Mouse (Mus musculus) heart, postnatal 0 days (tissue): ENCODE data around the gene Gfi1b. TPM values are rescaled to one million over a fixed set of nuclear protein-coding genes. Genes with fewer than 3 reads are reported as not detected.

Experiments
- ATAC-seq: fragments of 200-750 bp; cut with Nextera tagmentation; 2 replicates; pipeline ENCODE4 v1.8.0; 2017; ENCODE audit warnings: low read depth, moderate number of reproducible peaks, moderate library complexity; ENCODE audit not compliant: insufficient read depth
- DNase-seq: peaks from one replicate; pipeline ENCODE4 v3.0.0-alpha.2; 2016; ENCODE audit warnings: low spot score
- H3K27ac ChIP-seq: fragments of 300-500 bp; sonication (generic); 2 replicates; pipeline ENCODE4 v1.5.1; 2014; ENCODE audit warnings: low read depth, mild to moderate bottlenecking
- H3K27me3 ChIP-seq: fragments of 300-500 bp; sonication (generic); 2 replicates; pipeline ENCODE4 v1.6.1; 2014; ENCODE audit warnings: low read length, mixed read lengths; ENCODE audit not compliant: control insufficient read depth, insufficient read depth
- H3K36me3 ChIP-seq: fragments of 300-500 bp; sonication (generic); replicated peaks from 2 replicates; pipeline ENCODE4 v1.6.1; 2014; ENCODE audit warnings: low read length, mixed read lengths; ENCODE audit not compliant: control insufficient read depth, insufficient read depth
- H3K4me1 ChIP-seq: fragments of 300-500 bp; sonication (generic); 2 replicates; pipeline ENCODE4 v1.6.1; 2014; ENCODE audit warnings: antibody characterized with exemption; ENCODE audit not compliant: control insufficient read depth, insufficient read depth
- H3K4me2 ChIP-seq: fragments of 300-500 bp; sonication (generic); 2 replicates; pipeline ENCODE4 v1.6.1; 2014; ENCODE audit warnings: low read depth, mild to moderate bottlenecking, low read length, moderate library complexity
- H3K4me3 ChIP-seq: fragments of 300-500 bp; sonication (generic); 2 replicates; pipeline ENCODE4 v1.5.1; 2014; ENCODE audit warnings: low read depth, low read length
- H3K9ac ChIP-seq: fragments of 300-500 bp; sonication (generic); replicated peaks from 2 replicates; pipeline ENCODE4 v1.6.1; 2014; ENCODE audit warnings: low read depth, low read length, mixed read lengths
- H3K9me3 ChIP-seq: fragments of 300-500 bp; sonication (generic); replicated peaks from 2 replicates; pipeline ENCODE4 v1.6.1; 2016; ENCODE audit warnings: low read length; ENCODE audit not compliant: control insufficient read depth
- CTCF ChIP-seq: IDR thresholded peaks from 2 replicates; pipeline ENCODE4 v1.5.1; 2016; ENCODE audit warnings: antibody characterized with exemption, control low read depth, low read depth
- EP300 ChIP-seq: IDR thresholded peaks from 2 replicates; pipeline ENCODE4 v1.6.1; 2016; ENCODE audit warnings: antibody characterized with exemption, low read depth
- WGBS: fragments of 180-500 bp; shearing (Covaris S2); extraction: QIAGEN DNeasy Blood & Tissue Kit; methylation state at CpG from one replicate; pipeline ENCODE4 v1.1.7; 2014; 5-methylcytosine and 5-hydroxymethylcytosine counted together
- polyA plus RNA-seq: library from polyadenylated mRNA; unstranded; fragments of >200 nt; fragmentation: Nextera tagmentation; extraction: Ambion mirVana; gene quantifications from 2 replicates; pipeline ENCODE4 v1.2.1, GENCODE M21; 2015
- total RNA-seq: library from RNA; depleted of rRNA; stranded (reverse); fragments of >200 nt; gene quantifications from 2 replicates; pipeline ENCODE4 v1.2.3, GENCODE M21; 2014; ENCODE audit warnings: low replicate concordance

Gfi1b gene
- total and polyA plus RNA-seq, 2 experiments from 2014 or later: 0.23 TPM; not detected in 1

DNA sequence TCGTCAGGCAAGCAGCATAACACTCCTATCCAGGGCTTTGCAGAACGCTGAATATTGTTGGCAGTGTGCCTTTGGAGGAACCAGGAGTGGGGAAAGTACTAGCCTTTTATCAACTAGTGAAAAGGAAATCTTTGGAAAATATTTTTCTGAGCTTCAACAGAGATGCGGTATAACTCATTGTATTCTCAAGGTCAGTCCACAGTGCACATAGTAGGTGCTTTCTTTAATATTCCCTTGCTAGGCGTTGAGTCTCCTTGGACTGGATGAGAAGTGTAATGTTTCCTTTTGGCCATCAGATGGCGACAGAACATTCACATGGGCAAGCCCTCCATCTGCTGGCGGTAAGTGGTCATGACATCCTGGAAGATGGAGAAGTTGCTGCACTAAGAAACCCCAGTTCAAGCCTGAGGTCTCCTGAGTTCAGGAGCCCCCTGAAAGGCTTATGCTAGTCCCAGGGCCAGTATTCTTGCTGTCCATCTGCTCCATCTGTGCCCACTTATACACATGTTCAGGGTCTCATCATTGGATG lies 36.7 kb downstream of the Gfi1b start:
- 15% methylated on average over 6 of the region's 6 CpGs for WGBS
- no peak overlapping the region for H3K4me3 ChIP-seq

DNA sequence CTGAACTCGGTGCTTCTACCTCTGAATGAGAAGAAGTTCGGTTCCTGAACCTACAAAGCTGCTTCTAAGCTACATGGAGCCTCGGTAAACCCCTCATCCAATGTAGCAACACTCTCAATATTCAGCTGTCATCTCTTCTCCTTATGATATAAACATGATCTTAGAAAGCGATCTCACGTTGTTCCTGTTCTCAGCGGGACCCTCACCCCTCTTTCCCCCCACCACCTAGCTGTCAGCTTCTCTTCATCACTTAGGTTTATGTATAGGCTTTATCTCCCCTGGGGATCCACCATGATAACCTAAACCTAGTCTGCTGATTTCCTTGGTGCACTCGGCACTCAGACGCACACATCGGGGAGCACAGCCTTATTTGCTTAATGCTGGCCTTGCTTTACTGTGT lies 38.1 kb downstream of the Gfi1b start, which contains the start of gene Gtf3c5:
Gene Gtf3c5, minus strand, starts transcription at position 101 of the 400 bp plus-strand sequence.
- peak within 1 kb of the TSS; percentile 86 for H3K27ac ChIP-seq
- H3K4me1 ChIP-seq: peaks cover 5% of the 10 kb centered on the region; the same call in 1 of the 2 replicates
- WGBS: 71% methylated on average over 9 of the region's 9 CpGs
- no peak for TF ChIP-seq CTCF
- TF ChIP-seq EP300: no peak
- DNase-seq: no peak
- H3K9ac ChIP-seq: peak within 1 kb of the TSS; percentile 64
- H3K27me3 ChIP-seq: no peaks in the 10 kb centered on the region
- H3K4me3 ChIP-seq: peak within 1 kb of the TSS; percentile 68
- H3K4me2 ChIP-seq: peak within 1 kb of the TSS; percentile 84
- peaks cover 2% of the 10 kb centered on the region for H3K36me3 ChIP-seq
- ATAC-seq: no peak
- no peaks in the 10 kb centered on the region for H3K9me3 ChIP-seq

More for the DNA sequence above, 36.7 kb downstream of the Gfi1b start:
- no peak for ATAC-seq
- no peaks in the 10 kb centered on the region for H3K36me3 ChIP-seq
- no peaks in the 10 kb centered on the region for H3K9me3 ChIP-seq
- no peak overlapping the region for H3K9ac ChIP-seq
- H3K4me2 ChIP-seq: no peak overlapping the region
- TF ChIP-seq CTCF (peak; percentile 100), EP300 (no peak)
- peak; percentile 75 for DNase-seq
- H3K27ac ChIP-seq: no peak overlapping the region
- peaks cover 5% of the 10 kb centered on the region; the same call in 1 of the 2 replicates for H3K4me1 ChIP-seq
- H3K27me3 ChIP-seq: no peaks in the 10 kb centered on the region

DNA sequence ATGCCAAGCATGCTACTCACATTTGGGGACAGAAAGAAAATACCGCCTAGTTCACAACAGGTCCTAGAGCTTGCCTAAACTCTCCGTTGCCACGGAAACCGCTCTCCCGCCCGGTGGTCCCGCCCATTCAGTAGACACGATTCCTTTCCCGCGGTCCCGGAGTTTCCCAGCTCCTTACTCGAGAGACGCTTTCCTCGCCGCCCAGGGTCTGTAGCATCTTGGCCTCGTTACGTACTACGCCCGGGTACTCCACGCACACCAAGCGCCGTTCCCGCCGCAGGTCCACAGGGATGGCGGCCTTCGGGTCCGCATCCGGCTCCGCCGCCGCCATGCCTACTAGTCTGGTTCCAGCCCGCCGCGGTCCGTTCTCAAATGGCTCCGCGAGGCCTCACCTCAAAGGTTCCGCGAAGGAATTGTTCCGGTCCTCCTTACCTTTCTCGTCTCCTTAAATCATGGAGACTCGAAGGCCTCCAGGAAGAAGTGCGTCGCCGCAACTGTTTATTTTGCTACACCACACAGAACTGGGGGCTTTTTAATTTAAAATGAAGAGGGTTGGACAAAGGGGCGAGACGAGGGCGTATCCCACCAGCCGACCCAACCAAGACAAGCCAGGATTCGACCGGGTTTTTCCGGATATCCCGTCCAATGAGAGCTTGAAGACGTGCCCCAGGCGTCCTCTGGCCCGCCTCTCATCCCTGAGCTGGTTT lies 39.0 kb downstream of the Gfi1b start:
- WGBS: under 1% methylated on average over 56 of the region's 56 CpGs
- no peak for TF ChIP-seq EP300
- TF ChIP-seq CTCF: no peak
- Histone ChIP-seq H3K4me1 (peaks cover 5% of the 10 kb centered on the region; the same call in 1 of the 2 replicates), H3K27me3 (no peaks in the 10 kb centered on the region), H3K4me3 (peak overlapping the region; percentile 68), H3K9ac (peak overlapping the region; percentile 64), H3K9me3 (no peaks in the 10 kb centered on the region), H3K27ac (peak overlapping the region; percentile 86), H3K36me3 (peaks cover 8% of the 10 kb centered on the region), H3K4me2 (peak overlapping the region; percentile 84)
- DNase-seq: peak; percentile 89
- ATAC-seq: peak; percentile 94

DNA sequence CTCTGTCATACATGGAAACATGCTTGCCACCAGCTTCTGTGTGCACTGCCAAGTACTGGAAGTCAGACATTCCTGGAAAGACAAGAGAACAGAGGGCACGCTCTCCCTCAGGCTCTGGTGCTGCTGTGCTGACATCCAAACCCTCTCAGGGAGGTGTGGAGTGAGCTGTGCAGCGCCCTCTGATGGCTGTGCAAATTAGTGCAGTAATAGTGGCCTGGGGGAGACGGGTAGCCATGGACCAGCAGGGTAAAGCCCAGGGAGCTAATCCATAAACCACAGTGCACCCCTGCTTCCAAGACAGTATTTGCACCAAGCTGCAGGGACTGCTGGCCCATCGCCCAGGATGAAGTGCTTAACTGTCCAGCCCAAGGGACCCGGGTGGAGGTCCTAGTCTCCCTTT lies 43.8 kb downstream of the Gfi1b start:
- ATAC-seq: no peak
- Histone ChIP-seq H3K4me2 (no peak overlapping the region), H3K4me3 (no peak overlapping the region), H3K36me3 (peaks cover 51% of the 10 kb centered on the region), H3K27ac (no peak overlapping the region), H3K27me3 (no peaks in the 10 kb centered on the region), H3K9ac (no peak overlapping the region), H3K9me3 (no peaks in the 10 kb centered on the region), H3K4me1 (peaks cover 5% of the 10 kb centered on the region; the same call in 1 of the 2 replicates)
- 60% methylated on average over 5 of the region's 5 CpGs for WGBS
- TF ChIP-seq CTCF: peak; percentile 27; the same call in 1 of the 2 replicates
- no peak for TF ChIP-seq EP300
- no peak for DNase-seq

DNA sequence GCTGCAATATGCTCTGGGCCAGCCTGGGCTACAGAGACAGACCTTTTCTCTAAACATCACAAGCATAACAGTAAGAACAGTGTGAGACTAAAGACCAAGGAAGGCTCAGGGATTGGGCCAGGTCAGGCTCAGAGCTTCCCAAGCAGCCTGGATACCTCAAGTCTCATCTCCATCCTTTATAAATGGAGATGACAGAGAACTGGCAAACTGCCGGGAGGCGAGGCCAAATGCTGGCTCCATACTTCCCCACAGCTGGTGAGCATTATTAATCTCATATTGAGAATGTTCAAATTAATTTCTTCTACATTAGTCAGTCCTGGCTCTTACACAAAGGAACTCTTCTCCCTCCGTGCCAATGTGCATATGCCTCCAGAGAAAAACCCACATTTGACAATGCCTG lies 45.0 kb downstream of the Gfi1b start:
- no peaks in the 10 kb centered on the region for H3K9me3 ChIP-seq
- H3K27me3 ChIP-seq: no peaks in the 10 kb centered on the region
- no peak for ATAC-seq
- no peak overlapping the region for H3K4me2 ChIP-seq
- peaks cover 63% of the 10 kb centered on the region for H3K36me3 ChIP-seq
- no peaks in the 10 kb centered on the region for H3K4me1 ChIP-seq
- H3K4me3 ChIP-seq: no peak overlapping the region
- TF ChIP-seq CTCF (no peak), EP300 (no peak)
- H3K27ac ChIP-seq: no peak overlapping the region
- no peak overlapping the region for H3K9ac ChIP-seq
- no peak for DNase-seq
- 79% methylated on average over 3 of the region's 3 CpGs for WGBS
